Mouse (Mus musculus) embryo, embryonic 10 days (tissue): ENCODE measurements at regions not wholly inside any gene's neighbourhood (a gene's known extent, or its start where the extent isn't known, plus 50 kb on each side); places are given as distances from the start of the nearest gene placed in this dataset.

Experiments
- DNase-seq: peaks from one replicate; pipeline ENCODE4 v3.0.0-alpha.2; 2015; ENCODE audit warnings: low spot score

DNA sequence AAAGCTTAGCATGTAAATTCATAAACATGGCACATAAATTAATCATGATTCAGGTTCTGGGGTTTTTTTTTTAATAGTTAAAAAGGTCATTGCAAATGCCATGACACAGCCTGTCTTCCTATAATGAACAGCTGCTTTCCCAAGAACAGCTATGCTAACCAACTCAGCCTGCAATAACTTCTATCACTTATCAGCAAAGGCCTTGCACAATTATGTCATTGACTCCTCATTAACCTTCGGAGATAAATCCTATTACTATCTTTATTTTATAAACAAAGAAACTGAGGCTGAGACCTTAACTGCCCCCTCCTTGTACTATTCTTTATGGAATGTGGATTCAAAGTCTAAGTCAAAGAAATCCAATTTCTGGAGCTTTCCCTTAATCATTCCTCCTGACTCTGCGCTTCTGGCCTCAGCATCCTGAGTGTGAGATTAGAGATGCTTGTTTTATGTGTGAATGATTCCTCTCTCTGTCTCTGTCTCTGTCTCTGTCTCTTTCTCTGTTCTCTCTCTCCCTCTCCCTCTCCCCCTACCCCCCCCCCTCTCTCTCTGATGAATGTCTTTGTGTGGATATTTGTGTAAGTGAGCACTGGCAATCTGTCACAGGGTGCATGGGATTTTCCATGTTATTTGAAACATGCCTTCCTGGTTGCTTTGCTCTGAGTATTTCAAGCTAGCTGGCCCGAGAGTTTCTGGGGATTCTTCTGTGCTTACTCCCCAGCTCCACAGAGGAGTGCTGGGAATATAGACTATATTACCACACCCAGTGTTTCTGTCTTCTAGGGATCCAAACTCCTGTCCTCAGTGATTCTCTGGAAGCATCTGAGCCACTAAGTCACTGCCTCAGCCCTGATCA is 243.1 kb upstream of the Il12b start:
- DNase-seq: no peak

DNA sequence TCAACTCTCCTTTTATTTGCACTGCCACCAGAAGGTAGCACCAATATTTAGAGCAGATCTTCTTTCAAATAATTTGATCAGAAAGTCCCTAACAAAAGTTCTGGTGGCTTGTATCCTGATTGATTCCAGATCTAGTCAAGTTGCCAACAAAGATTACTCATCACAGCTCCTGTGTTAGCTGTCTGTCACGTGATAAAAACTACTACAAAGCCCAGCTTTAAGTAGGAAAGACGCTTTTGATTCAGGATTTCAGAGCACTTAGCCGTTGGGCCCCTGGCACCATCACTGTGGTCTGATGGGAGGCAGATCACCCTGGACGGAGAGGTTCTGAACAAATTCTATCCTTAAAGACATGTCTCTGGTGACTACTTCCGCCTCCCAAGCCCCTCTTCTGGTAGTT is 241.6 kb upstream of the Il12b start:
- no peak for DNase-seq

DNA sequence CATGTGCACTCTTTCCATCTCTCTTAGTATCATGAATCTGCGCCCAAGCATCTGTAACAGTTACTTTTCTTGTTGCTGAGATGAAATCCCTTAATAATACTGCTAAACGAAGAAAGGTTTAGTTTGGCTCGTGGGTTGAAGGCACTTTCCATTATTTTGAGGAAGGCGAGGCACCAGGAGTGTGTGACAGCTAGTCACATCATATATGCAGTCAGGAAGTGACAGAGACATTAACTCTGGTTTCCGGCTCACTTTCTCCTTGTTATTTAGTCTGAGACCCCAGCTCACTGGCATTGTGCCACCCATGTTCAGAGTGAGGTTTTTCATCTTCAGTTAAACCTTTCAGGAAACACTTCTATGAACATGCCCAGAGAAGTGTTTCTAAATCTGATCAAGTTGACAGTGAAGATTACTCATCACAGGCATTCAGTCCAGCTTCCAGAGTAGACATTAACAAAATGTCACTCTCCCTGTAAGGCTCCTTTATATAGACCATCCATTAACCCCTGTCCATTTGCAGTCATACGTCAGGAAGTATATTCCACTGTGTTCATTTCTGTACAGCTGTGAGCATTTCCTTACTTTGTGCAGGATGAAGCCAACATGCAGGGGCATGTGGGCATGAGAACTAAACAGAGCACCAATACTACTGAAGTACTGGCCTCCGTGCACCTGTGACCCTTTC is 238.0 kb upstream of the Il12b start:
- DNase-seq: no peak

DNA sequence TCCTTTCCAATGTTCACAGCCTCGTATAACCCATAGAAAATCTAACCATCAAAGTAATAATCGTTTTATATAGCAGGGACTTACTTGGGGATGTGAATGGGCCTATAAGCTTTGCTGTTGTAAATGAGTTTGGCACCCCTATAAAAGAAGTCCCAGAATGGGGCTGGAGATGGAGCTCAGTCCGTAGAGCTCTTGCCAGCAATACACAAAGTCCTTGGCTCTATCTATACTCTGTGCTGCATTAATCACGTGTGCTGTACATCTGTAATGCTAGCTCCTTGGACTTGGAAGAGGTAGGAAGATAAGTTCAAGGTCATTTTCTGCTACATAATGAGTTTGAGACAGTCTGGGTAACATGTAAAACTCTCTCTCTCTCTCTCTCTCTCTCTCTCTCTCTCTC is 236.8 kb upstream of the Il12b start:
- DNase-seq: no peak

DNA sequence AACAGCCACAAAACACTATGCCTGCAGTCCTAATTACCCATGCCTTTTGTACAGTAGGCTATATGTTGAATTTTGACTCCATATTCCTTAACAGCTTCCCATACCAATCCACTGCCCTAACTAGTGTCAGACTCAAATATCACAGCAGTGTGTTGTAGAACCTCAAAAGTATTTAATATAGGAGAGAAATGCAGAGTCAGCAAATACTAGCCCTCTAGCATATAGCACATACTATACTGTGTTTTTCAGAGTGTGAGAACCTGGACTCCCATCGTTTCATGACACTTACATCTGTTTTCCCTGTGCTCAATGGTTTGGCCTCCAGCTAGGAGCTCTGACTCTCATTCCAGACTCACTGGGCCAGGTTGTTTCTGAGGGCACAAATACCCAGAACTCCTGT is 236.1 kb upstream of the Il12b start:
- DNase-seq: no peak

DNA sequence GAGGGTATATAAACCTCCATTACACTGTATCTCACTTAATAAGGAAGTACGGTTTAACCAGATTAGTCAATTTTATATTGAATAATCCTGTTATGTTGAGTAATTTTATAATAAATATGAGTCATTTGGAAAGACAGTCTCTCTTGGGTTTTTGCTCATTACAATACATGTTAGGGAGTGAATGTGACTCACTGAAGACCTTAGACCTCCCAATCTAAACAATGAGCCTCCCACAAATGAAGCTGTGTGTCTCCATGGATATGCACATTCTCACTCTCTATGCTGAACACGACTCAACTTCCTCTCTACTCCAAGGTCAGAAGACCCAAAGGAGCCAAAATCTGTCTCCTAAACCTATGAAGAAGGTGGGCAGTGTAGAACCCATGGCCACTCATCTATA is 235.7 kb upstream of the Il12b start:
- no peak for DNase-seq

DNA sequence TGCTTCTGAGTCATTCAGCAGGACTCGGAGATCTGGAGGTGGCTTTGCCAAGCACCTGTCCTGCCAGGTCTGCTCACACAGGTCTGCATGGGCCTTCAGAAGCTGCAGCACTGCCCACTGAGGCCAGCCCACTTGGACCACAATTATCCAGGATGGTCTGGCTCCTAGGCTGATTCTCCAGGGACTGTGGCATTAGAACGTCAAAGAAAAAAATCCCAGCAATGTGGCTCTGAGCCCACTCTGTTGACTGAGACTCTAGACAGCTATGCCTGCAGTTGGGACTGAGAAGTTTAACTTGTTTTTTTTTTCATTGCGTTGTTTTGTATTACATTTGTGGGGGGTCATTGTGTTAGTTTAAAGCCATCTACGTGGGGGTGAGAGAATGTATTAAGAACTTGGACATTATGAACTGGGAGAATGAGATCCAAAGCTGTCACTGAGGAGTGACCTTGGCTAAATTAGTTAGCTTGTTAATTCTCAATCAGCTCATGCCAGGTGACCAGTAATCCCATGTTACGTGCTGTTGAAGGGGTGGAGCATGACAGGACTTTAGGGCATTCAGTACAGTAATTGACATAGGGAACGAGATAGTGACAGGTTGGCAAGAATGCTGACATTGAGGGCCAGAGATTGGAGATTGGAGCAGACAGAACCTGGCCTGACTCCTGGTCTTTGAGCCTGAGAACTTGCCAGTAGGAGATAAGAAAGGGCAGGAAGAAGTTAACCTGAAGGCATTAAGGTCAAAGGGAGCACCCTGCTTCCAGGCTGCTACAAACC is 232.0 kb upstream of the Il12b start:
- no peak for DNase-seq

DNA sequence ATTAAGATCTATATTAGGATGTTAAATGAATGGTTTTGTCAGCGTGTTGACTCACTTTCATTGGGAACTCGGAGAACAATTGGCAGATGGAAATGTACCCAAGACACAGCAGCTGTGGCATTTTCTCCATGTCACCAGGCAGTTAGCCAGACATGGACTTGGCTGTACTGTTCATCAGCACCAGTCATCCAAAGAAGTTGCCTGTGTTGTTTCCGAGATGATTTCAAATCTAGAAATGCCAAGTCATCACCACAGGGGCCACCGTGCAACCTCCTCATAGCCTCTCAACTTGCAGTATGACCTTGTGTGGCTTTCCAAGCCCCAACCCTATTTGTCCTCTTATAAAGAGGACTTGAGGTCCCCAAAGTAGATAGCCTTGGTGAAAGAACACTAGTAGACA is 227.4 kb upstream of the Il12b start:
- DNase-seq: no peak

DNA sequence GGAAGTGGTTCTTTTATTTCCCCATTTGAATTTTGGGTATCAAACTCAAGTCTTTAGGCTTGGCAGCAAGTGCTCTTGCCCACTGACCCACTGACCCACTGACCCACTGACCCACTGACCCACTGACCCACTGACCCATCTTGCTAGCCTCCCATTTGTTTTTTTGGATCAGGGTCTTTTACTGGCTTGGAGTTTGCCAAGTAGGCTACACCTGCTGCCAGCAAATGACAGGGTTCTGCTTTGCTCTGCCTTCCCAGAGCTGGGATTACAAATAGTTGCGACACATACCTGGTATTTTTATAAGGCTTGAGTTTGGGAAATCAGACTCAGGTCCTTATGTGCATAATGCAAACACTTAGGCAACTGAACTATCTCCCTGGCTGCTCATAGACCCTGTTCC is 226.7 kb upstream of the Il12b start:
- no peak for DNase-seq

DNA sequence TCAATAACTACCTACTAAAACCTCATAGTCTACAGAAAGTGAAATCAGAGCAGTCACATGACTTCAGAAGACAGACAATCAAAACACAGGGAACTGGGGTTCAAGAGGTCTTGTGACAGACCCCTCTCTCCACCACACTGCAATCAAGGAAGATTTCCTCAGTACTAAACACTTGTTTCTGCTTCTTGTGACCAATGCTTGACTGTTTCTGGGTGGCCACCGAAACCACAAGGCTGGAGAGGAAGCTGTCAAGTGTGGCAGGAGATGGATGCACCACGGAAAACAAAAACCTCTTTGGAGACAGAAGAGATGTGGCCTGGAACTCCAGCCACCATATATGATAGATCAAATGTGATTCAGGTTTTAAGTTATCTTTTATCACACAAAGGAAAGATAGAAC is 225.3 kb upstream of the Il12b start:
- DNase-seq: no peak

DNA sequence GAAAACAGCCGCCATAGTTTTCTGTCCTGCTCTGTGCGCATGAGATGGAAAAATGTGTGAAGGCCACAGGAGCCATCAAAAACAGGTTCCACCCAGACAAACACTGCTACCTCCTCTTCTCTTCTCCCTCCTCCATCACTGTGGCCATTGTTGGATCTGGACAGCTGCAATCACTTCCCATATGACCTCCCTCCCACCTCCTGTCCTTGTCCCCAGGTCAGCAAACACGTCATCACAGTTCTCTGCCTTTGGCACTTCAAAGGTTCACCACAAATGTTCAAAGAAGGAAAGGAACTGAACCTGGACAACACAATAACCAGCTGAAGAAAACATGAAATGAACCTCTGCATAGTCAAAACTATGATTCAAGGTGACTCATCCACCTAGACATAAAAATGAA is 220.2 kb upstream of the Il12b start:
- no peak for DNase-seq

DNA sequence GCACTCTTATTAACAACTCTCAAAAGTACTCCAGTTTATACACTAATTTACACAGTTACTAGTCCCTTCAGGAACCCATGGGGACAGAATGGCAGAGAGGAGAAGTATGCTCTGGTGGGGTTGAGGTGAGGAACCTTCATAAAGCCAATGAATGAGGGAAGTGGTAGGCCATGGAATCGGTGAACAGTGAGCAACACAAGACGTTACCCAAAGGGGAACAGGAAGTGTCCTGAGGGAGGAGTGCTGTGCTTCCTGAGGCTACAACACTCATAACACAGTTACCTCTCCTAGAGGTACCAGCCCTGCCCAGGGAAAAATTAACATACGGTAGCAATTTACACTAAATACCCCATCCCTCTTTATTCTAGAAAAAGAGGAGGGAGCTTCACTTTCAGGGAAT is 216.0 kb upstream of the Il12b start:
- no peak for DNase-seq

DNA sequence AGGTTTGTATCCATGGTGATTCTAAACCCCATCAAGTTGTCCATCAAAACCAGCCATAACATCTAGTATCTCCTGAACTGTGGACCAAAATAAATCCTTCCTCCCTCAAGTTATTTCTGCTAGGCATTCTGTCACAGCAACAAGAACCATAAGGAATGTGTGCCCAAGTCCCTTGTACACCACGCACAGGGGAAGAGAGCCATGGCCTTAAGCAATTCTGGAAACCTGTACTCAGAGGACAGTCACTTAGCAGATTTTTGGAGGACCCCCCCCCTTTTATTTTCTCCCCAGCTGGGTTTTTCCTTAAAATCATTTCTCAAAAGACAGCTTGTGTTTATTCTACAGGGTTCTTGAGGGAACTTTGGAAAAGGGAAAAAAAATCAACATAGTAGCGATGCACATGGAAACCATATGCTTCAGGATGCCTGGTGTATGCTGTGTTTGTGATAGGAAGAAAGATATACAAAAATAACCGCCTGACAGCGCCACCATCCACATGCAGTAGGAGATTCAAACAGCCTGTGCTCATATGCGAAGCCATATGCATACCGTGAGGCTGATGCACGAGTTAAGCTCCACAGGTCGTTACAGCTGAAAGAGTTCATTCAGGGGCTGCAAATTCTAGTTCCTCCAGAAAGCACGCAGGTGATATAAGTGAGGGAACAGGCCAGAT is 214.5 kb upstream of the Il12b start:
- DNase-seq: no peak

DNA sequence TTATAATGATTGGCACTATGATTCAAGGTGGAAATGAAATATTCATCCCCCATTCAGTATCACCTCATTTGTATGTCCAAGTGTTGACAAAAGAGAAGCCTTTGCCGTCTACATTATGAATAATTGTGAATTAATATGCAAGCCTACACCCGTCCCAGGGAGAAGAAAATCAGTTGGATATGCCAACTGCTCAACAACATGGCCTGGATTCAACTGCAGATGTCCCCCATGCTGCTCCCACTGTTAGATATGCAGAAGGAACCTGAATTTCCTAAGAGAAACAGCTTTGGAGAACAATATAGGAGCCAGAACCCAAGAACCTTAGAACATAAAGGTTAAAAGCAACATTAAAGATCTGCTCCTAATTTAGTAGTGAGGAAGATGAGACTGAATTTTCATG is 211.7 kb upstream of the Il12b start:
- no peak for DNase-seq

DNA sequence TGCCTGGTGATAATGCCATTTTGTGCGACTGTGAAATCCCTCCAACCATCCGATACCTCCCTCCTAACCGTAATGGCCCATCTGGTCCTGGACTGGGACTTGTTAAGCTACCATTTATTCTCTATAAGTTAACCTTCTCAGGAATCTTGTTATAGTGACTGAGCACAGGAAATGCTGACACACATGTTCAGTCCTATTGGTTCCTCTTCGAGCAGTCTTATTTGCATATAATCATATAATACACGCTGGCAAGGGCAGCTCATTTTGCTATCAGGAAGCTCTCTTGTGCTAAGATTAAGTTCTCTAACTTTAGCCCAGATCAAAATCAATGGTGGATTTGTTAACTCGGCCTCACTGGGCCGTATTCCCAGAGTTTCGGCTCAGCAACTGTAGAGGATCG is 206.1 kb upstream of the Il12b start:
- DNase-seq: no peak

DNA sequence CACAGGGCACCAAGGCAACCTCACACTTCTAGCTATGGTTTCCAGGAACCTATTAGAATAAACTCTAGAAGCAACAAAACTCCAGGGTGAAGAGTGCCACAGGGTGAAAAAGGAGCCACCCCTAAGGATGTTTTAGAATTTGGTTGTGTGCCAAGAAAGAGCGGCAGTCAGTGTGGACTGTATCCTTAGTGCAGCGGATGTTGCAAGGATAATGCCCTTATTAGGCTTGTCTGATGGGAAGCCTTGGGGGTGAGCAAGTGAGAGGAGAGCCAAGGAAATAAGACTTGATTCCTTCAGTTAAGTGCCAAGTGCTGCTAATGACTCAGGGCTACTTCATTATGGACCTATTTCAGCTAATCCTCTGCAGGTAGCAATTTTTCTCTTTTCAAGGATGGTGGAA is 197.1 kb upstream of the Il12b start:
- no peak for DNase-seq

DNA sequence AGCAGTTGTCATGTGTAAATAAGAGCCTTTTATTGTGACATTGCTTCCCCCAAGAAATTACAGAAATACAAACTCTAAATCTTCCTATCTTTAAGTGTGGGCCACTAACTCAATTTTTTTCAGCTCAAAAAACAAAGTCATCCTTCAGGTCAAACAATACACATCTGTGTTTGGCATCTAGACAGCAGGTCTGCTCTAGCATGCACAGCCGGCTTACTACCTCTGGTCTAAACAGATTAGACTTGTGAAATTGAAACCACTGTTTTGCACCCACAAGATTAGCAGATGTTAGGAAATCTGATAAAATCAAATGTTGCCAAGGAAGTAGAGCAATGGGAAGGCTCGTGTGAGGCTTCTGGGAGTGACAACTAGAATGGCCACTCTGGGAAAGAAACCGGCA is 195.5 kb upstream of the Il12b start:
- no peak for DNase-seq

DNA sequence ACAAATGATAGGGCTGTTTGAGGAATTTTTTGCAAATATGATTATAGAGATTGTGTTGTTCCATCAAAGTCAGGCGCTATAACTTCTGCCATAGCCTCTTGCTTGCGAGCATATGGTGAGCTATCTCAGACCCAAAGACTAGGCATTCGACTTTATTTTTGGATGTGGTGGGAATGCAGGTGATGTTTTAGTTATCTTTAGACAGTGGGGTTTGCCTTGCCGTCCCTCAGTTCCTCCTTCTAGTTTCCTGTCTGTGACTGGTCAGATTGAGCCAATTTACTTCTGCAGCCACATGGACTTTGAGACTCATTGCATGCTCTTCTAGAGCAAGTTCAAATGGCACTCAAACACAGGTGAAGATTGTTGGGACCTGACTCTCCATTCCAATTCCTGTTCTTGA is 193.0 kb upstream of the Il12b start:
- no peak for DNase-seq

DNA sequence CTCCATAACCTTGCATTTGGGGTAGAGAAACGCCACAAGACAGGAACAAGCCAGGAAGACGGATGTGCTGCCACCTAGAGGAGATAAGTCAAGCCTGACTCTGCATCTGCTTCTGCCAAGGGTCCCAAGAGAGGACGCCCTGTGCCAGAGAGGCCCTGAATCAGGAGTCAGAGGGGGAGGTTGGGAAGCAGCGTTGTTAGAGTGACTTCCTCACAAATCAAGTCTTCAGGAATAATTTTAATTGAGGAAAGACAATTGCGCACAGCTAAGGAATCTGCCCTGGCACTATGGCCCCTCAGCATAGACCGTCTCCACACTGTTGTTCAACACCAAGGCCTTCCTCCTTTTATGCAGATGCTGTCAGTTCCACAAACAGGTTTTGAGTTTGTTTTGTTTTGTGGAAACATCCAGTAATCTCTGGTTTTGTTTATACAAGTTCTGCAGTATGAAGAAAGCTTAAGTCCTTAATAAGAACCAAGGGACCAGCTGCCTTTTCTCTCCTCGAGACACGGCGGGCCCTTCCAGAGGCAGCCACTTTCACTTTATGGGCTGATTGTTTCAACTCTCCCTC is 187.9 kb upstream of the Il12b start:
- DNase-seq: peak; percentile 75

DNA sequence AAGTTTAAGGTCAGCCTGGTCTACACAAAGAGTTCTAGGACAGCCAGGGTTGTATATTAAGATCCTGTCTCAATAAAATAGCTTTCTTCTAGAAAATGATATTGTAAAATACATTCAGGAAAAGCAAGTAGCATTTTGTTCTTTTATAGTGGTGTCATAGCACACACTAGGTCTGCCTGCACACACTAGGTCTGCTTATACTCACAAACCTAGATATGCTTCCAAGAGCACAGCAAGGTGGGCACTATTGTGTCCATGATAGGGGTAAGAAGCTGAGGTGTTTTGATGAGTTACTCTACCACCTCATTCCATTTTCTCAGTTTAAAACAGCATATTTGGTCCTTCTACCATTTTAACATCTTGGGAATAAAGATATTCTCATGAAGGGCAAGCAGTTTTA is 185.8 kb upstream of the Il12b start:
- no peak for DNase-seq

DNA sequence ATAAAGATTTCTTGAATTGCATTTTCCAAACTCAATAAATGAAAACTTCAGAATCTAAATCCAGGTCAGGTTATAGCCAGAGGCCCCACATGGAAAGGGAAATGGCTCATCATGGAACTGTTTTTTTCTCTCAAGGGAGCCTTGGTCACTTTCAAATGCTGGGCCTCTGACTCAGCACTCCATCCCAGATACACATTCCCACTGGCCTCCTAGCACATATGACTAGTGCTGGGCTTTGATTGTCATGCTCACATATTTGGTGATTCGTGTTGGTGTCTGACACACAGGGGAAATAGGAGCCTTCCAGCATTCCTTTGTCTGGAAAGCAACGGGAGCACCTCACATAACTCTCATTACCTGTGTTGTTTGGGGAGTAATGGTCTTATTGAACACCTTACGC is 183.5 kb upstream of the Il12b start:
- DNase-seq: no peak

DNA sequence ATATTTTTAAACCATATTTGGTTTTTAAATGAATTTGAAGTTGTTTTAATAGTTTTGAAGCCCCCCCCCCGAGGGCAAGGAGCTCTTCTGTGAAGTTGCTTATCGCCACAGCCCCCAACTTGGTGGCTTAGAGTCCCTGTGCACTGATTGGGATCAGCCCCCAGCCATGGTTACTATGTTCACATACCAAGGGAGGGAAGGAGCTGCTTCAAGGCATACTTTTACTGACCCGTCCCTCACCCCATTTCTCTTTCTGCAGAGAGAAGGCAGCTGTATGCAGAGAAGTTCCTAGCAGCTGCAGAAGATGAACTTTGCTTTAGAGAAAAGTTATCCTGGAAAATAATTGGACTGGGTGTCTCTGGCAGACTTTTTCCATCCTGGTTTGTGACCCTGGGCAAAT is 179.9 kb upstream of the Il12b start:
- DNase-seq: no peak
